Mouse (Mus musculus): ENCODE measurements around the gene Cyp2c70. TPM values are rescaled to one million over a fixed set of nuclear protein-coding genes. Genes with fewer than 3 reads are reported as not detected.
A peak's percentile ranks its signal among the peaks of the same experiment; 100 is the strongest.
"Not testable (repeated sequence)": the region's sequence is repeated elsewhere in the genome, so short reads cannot be mapped to it uniquely, and the experiment has no call there.

The Cyp2c70 gene
- total RNA-seq (2021) = 0.24 and 5.6 TPM in 2 replicates
- long read RNA-seq, transcript Cyp2c70-202 (3 exons, 769 nt) = minor isoform, 136 of 851 reads
- long read RNA-seq, transcript Cyp2c70-201 (9 exons, 1,717 nt) = major isoform, 425 of 851 reads
- long read RNA-seq, partial matches to known transcripts = 80 of 851 reads
- long read RNA-seq, other reads (novel, unspliced or antisense) = 210 of 851 reads

DNA sequence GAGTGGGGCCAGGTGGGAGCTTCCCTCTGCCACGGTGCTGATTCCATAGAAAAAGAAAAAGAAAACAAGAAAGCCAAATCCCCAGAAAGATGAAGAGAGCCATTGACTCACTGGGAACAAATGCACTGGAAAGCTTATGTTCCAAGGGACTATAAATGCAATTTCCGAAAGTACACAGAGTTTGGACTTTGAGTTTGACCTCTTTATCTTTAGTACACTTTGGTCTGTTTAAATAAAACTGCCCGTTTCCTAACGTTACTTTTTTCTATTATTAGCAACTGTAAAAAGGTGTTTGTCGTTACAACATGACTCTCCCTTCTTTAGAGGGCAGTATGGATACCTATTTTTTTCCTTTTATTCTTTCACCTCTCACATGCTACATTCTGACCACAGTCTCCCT, at the start of gene Cyp2c70:
Gene Cyp2c70 (minus strand): TSS at position 174 of the 400 bp plus-strand sequence.
- no peak for DNase-seq

DNA sequence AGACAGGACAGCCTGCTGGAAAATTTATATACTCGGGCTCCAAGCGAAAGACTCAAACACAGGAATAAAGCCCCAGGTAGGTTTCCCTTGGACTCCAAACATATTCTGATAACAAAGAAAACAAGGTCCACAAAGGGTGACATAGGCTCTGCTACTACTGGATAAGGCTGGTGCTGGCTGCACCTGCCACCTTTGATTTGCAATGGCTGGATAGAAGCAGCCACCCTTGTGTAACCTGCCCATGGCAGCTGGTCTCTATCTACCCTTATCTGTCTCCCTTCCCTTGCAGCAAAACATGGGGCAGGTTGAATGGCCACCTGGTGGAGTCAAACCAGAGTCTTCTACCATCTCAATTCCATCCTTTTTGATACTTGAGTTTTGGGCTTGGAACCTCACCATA, 45.4 kb upstream of the Cyp2c70 start:
- DNase-seq = no peak

GRCm38 (mm10) chr19:40231825-40232541, 44.9 kb upstream of the Cyp2c70 start:
- no peak for DNase-seq

DNA sequence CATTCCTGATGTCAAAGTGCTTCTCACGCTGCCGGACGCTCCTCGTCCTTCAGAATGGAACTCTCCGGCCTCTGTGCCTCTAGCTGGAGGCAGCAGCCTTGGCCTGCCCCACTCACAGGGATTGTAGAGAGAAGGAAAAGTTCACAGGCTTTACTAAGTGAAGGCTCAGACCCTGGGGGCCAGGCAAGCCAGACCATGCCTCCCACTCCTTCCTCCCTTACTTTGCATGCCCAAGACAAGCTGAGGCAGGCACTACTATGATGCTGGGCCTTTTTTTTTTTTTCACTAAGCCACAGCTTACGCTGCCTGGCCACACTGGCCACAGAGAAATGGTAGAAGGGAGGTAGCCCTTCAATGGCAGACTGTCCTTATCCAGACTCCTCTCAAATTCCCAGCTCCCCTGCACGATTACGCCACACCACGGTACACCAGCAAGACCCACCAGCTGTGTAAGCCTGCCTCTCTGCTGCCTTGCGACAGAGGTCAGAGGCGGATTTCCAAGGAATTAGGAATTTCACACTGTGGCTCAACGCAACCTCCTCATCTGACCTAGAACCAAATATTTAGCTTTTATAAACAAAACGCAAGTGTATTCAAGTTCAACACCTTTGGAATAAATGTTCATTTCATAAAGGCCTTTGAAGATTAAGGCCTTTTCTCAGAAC, 44.1 kb upstream of the Cyp2c70 start:
- no peak for DNase-seq

- no peak for DNase-seq
Observed at GRCm38 (mm10) chr19:40226516-40227151, 39.5 kb upstream of the Cyp2c70 start.

DNA sequence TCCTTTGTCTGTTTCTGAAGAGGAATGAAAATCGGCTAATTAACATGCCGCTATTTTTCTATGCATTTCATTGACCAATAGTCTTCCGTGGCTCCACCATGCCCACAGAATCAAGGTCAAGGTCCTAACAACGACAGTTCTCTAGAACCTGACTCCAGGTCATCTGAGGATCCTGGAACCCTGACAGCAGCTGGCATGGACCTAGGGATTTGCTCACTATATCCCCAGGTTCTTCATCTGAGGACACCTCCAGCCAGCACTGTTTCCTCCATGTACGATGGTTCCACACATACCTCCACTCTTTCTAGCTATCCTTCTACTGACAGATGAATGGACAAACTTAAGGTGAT, 38.6 kb upstream of the Cyp2c70 start:
- DNase-seq = no peak

- DNase-seq = peak; percentile 78
Observed at GRCm38 (mm10) chr19:40225102-40225760, 38.1 kb upstream of the Cyp2c70 start.

DNA sequence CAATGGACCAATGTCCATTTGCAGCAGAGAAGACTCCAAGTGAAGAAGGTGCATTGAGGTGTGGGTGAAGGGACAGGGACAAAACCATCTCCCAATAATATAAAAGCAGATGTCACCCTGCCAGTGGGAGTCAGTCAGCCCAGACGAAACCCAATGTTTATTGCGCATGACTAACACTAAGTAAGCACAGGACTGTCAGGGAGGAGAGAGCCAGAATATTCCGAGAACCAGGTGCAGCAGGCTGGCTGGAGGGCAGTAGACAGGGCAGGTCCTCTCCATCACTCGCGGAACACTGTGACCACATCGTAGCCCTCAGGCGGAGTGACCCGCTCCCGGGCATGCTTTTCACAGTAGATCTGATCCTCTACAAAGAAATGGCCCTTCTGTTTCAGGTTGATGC, 35.2 kb upstream of the Cyp2c70 start:
- not testable (repeated sequence) for DNase-seq

DNA sequence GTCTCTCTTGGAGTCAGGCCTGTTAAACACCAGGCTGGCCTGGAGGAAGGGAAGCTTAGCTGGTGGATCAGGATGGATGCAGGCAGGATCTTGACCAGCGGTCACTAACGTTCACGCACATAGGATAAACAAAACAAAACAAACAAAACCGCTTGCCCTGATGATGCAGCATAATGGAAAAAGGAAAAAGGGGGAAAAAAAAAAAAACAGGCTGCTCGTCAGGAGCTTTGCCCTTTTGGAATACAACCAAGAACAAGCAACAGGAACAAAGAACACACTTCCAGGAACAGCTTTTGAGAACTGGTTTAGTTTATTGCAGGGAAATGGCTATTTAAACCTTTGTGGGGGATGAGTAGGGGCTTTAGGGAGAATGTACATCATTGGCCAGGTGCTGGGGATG, 33.7 kb upstream of the Cyp2c70 start:
- no peak for DNase-seq

- DNase-seq = not testable (repeated sequence)
Observed at GRCm38 (mm10) chr19:40202947-40203346, 15.8 kb upstream of the Cyp2c70 start.

DNA sequence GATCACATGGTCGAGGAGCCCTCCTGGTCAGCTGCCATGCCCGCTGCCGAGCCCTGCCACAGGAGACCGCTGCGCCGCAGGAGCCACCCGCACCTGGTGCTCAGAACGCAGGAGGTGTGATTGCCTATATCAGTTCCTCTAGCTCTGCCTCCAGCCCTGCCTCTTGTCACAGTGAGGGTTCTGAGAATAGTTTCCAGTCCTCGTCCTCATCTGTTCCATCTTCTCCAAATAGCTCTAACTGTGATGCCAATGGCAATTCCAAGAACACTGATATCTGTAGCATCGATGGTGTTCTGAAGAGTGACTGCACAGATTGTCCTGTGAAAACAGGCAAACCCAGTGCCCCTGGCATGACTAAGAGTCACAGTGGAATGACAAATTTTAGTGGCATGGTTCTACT, 3.5 kb upstream of the Cyp2c70 start:
- no peak for DNase-seq

- DNase-seq = no peak
Observed at GRCm38 (mm10) chr19:40183600-40183999, 3.5 kb downstream of the Cyp2c70 start.

DNA sequence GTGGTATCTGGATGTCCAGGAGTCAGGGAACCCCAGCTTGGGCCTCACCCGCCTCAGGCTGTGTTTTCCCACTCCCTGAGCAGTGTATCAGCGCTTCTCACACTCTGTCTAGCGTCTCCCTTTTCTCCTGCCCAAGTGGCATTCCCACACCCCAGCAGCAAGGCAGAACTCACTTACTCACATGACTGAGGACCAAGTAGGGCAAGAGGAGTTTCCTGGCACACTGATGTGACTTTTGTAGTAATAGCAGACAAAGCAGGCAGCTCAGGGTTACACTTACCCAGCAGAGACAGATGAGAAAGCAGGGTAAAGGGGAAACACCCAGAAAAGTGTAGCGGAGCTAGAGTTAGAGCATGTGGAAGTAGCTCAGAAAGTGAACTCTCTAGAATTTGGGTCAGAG, 8.8 kb downstream of the Cyp2c70 start:
- DNase-seq = no peak

DNA sequence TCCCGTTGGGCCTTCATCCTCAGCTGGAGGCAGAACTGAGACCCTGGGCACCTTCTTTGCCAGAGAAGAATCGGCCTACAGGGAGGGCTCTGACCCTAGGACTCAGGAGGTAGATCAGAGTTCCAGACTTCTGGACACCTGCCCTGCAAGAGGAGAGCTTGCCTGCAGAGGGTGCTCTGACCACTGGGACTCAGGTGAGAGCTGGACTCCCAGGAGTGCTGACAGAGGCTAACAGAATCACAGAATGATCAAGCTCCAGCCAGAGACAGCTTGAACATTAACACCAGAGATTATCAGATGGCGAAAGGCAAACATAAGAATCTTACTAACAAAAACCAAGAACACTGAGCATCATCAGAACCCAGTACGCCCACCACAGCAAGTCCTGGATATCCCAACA, 18.7 kb downstream of the Cyp2c70 start:
- not testable (repeated sequence) for DNase-seq

GRCm38 (mm10) chr19:40126996-40127395, 60.1 kb downstream of the Cyp2c70 start:
- DNase-seq = not testable (repeated sequence)

- DNase-seq = not testable (repeated sequence)
Observed at GRCm38 (mm10) chr19:40125165-40125564, 62.0 kb downstream of the Cyp2c70 start.

- not testable (repeated sequence) for DNase-seq
Observed at GRCm38 (mm10) chr19:40119624-40120023, 67.5 kb downstream of the Cyp2c70 start.

Other genes starting within 250 kb of the Cyp2c70 start
- gene Cyp2c37, start 194.9 kb downstream of the Cyp2c70 start, total RNA-seq (2021) = 3.9 TPM in 1 of 2 replicates, not detected in the other
- 4.3 TPM in 1 of 2 replicates, not detected in the other for gene Cyp2c54, start 113.5 kb downstream of the Cyp2c70 start, total RNA-seq (2021)
- gene Cyp2c50, start 97.6 kb downstream of the Cyp2c70 start, total RNA-seq (2021) = 9.3 TPM in 1 of 2 replicates, not detected in the other
- 19.3 and 22.0 TPM in 2 replicates for gene Pdlim1, start 84.5 kb upstream of the Cyp2c70 start, total RNA-seq (2021)